Mouse (Mus musculus) hindbrain, postnatal 0 days (tissue): Measurements from ENCODE around the gene Cygb. TPM values are rescaled to one million over a fixed set of nuclear protein-coding genes. Genes with fewer than 3 reads are reported as not detected.

Experiments used
- ATAC-seq: fragments of 200-750 bp; cut with Nextera tagmentation; 2 replicates; pipeline ENCODE4 v1.8.0; 2017; ENCODE audit warnings: mild to moderate bottlenecking, moderate TSS enrichment, moderate library complexity
- DNase-seq: peaks from one replicate; pipeline ENCODE4 v3.0.0-alpha.2; 2015; ENCODE audit warnings: low spot score
- H3K27ac ChIP-seq: fragments of 300-500 bp; sonication (generic); 2 replicates; pipeline ENCODE4 v1.5.1; 2014; ENCODE audit warnings: mild to moderate bottlenecking
- H3K27me3 ChIP-seq: fragments of 300-500 bp; sonication (generic); 2 replicates; pipeline ENCODE4 v1.6.1; 2014; ENCODE audit warnings: low read length, mixed read lengths; ENCODE audit not compliant: insufficient read depth
- H3K36me3 ChIP-seq: fragments of 300-500 bp; sonication (generic); 2 replicates; pipeline ENCODE4 v1.6.1; 2014; ENCODE audit warnings: low read length, mixed read lengths; ENCODE audit not compliant: insufficient read depth
- H3K4me1 ChIP-seq: fragments of 300-500 bp; sonication (generic); 2 replicates; pipeline ENCODE4 v1.6.1; 2014; ENCODE audit warnings: antibody characterized with exemption, low read length, mixed read lengths; ENCODE audit not compliant: insufficient read depth
- H3K4me2 ChIP-seq: fragments of 300-500 bp; sonication (generic); 2 replicates; pipeline ENCODE4 v1.6.1; 2014; ENCODE audit warnings: low read depth, mild to moderate bottlenecking, low read length, moderate library complexity, mixed read lengths
- H3K4me3 ChIP-seq: fragments of 300-500 bp; sonication (generic); 2 replicates; pipeline ENCODE4 v1.5.1; 2014; ENCODE audit warnings: low read length
- H3K9ac ChIP-seq: fragments of 300-500 bp; sonication (generic); replicated peaks from 2 replicates; pipeline ENCODE4 v1.6.1; 2014; ENCODE audit warnings: mild to moderate bottlenecking, low read length, moderate library complexity, mixed read lengths
- H3K9me3 ChIP-seq: fragments of 300-500 bp; sonication (generic); 2 replicates; pipeline ENCODE4 v1.6.1; 2016; ENCODE audit warnings: low read length, mixed read lengths
- CTCF ChIP-seq: IDR thresholded peaks from 2 replicates; pipeline ENCODE4 v1.5.1; 2016; ENCODE audit warnings: antibody characterized with exemption, control low read depth, low read depth
- WGBS: fragments of 180-500 bp; shearing (Covaris S2); extraction: QIAGEN DNeasy Blood & Tissue Kit; methylation state at CpG from one replicate; pipeline ENCODE4 v1.1.7; 2014; 5-methylcytosine and 5-hydroxymethylcytosine counted together
- polyA plus RNA-seq: library from polyadenylated mRNA; unstranded; fragments of >200 nt; fragmentation: Nextera tagmentation; extraction: Ambion mirVana; gene quantifications from 2 replicates; pipeline ENCODE4 v1.2.1, GENCODE M21; 2015
- total RNA-seq: library from RNA; depleted of rRNA; stranded (reverse); fragments of >200 nt; gene quantifications from 2 replicates; pipeline ENCODE4 v1.2.3, GENCODE M21; 2014; rRNA removed

Gene Cygb
- total and polyA plus RNA-seq, 2 experiments from 2014 or later = 48.1 to 54.7 TPM

DNA sequence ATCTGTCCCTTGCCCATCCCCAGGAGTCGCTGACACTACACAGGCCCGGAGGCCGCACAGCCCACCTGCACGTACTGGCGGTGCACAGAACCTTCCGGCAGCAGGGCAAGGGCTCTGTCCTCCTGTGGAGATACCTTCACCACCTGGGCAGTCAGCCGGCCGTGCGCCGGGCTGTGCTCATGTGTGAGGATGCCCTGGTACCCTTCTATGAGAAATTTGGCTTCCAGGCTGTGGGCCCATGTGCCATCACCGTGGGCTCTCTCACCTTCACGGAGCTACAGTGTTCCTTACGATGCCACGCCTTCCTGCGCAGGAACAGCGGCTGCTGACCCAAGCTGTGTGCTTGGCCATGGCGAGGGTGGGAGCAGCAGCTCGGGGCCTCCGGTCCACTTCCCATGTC is 57.3 kb downstream of the Cygb start:
- H3K9me3 ChIP-seq = no peaks in the 10 kb centered on the region
- no peak for TF ChIP-seq CTCF
- H3K4me2 ChIP-seq = no peak overlapping the region
- H3K4me3 ChIP-seq = no peak overlapping the region
- DNase-seq (no peak), ATAC-seq (no peak)
- WGBS = 88% methylated on average over 19 of the region's 19 CpGs
- H3K27ac ChIP-seq = no peak overlapping the region
- peaks cover 7% of the 10 kb centered on the region; the same call in 1 of the 2 replicates for H3K4me1 ChIP-seq
- no peaks in the 10 kb centered on the region for H3K27me3 ChIP-seq
- no peak overlapping the region for H3K9ac ChIP-seq
- H3K36me3 ChIP-seq = no peaks in the 10 kb centered on the region

Other genes starting within 250 kb of the Cygb start
- gene Rnf157, start 241.3 kb downstream of the Cygb start, total RNA-seq = 108 and 117 TPM in 2 replicates
- gene Rnf157, start 241.3 kb downstream of the Cygb start, polyA plus RNA-seq = 53.0 and 60.5 TPM in 2 replicates
- gene Ubald2, start 220.2 kb downstream of the Cygb start, total RNA-seq = 67.9 and 102 TPM in 2 replicates
- 39.3 and 41.7 TPM in 2 replicates for gene Ubald2, start 220.2 kb downstream of the Cygb start, polyA plus RNA-seq
- not detected in 2 replicates for gene Qrich2, start 188.1 kb downstream of the Cygb start, total RNA-seq
- 0.30 and 0.31 TPM in 2 replicates for gene Qrich2, start 188.1 kb downstream of the Cygb start, polyA plus RNA-seq
- 99.7 and 105 TPM in 2 replicates for gene Prpsap1, start 160.1 kb downstream of the Cygb start, total RNA-seq
- 148 and 150 TPM in 2 replicates for gene Prpsap1, start 160.1 kb downstream of the Cygb start, polyA plus RNA-seq
- gene Sphk1, start 123.4 kb downstream of the Cygb start, total RNA-seq = 25.5 and 29.7 TPM in 2 replicates
- 17.9 and 20.4 TPM in 2 replicates for gene Sphk1, start 123.4 kb downstream of the Cygb start, polyA plus RNA-seq
- 101 and 112 TPM in 2 replicates for gene Ube2o, start 72.9 kb downstream of the Cygb start, total RNA-seq
- gene Ube2o, start 72.9 kb downstream of the Cygb start, polyA plus RNA-seq = 31.3 and 31.9 TPM in 2 replicates
- 0.68 TPM in 1 of 2 replicates, not detected in the other for gene Aanat, start 67.9 kb downstream of the Cygb start, total RNA-seq
- 0.46 and 0.81 TPM in 2 replicates for gene Aanat, start 67.9 kb downstream of the Cygb start, polyA plus RNA-seq
- gene Rhbdf2, start 27.3 kb downstream of the Cygb start, total RNA-seq = 3.8 and 4.0 TPM in 2 replicates
- gene Rhbdf2, start 27.3 kb downstream of the Cygb start, polyA plus RNA-seq = 1.1 and 1.6 TPM in 2 replicates
- 1.2 and 1.3 TPM in 2 replicates for gene Prcd, start 779 bp downstream of the Cygb start, total RNA-seq
- gene Prcd, start 779 bp downstream of the Cygb start, polyA plus RNA-seq = 5.3 and 6.4 TPM in 2 replicates
- gene St6galnac1, start 121.2 kb upstream of the Cygb start, total RNA-seq = not detected in 2 replicates
- not detected in 2 replicates for gene St6galnac1, start 121.2 kb upstream of the Cygb start, polyA plus RNA-seq
- gene Mxra7, start 173.7 kb upstream of the Cygb start, total RNA-seq = 36.6 and 38.3 TPM in 2 replicates
- 41.9 and 50.2 TPM in 2 replicates for gene Mxra7, start 173.7 kb upstream of the Cygb start, polyA plus RNA-seq
- gene Mettl23, start 189.0 kb upstream of the Cygb start, total RNA-seq = 30.1 and 43.2 TPM in 2 replicates
- gene Mettl23, start 189.0 kb upstream of the Cygb start, polyA plus RNA-seq = 50.8 and 54.4 TPM in 2 replicates
- gene Jmjd6, start 189.1 kb upstream of the Cygb start, total RNA-seq = 31.9 and 37.5 TPM in 2 replicates
- gene Jmjd6, start 189.1 kb upstream of the Cygb start, polyA plus RNA-seq = 48.1 and 48.6 TPM in 2 replicates
- 38.7 and 45.6 TPM in 2 replicates for gene Mfsd11, start 198.1 kb upstream of the Cygb start, total RNA-seq
- 56.8 and 62.8 TPM in 2 replicates for gene Mfsd11, start 198.1 kb upstream of the Cygb start, polyA plus RNA-seq
- gene Srsf2, start 198.8 kb upstream of the Cygb start, total RNA-seq = 228 and 253 TPM in 2 replicates
- 454 and 491 TPM in 2 replicates for gene Srsf2, start 198.8 kb upstream of the Cygb start, polyA plus RNA-seq